Mouse (Mus musculus) spleen, adult 2 months (tissue): ENCODE data around the gene Tmem39b. TPM values are rescaled to one million over a fixed set of nuclear protein-coding genes. Genes with fewer than 3 reads are reported as not detected.
"Not testable (repeated sequence)": the region's sequence is repeated elsewhere in the genome, so short reads cannot be mapped to it uniquely, and the experiment has no call there.

ENCODE experiments used
- DNase-seq, 2 experiments: peaks; one replicate each; pipeline versions ENCODE4 v3.0.0 to v3.0.0-alpha.2; 2012 to 2021; ENCODE audit warnings: low spot score in 2 of 2, low read depth in 1 of 2
- H3K27ac ChIP-seq: fragments of 200-500 bp; 2 replicates; pipeline ENCODE4 v1.5.1; 2012; ENCODE audit warnings: low read length, inconsistent platforms; ENCODE audit not compliant: insufficient read depth
- H3K27me3 ChIP-seq: fragments of 200-500 bp; 2 replicates; pipeline ENCODE4 v1.6.1; 2012; ENCODE audit warnings: mild to moderate bottlenecking, moderate library complexity, low read length, inconsistent platforms; ENCODE audit not compliant: control insufficient read depth, insufficient read depth
- H3K36me3 ChIP-seq: fragments of 200-500 bp; 2 replicates; pipeline ENCODE4 v1.6.1; 2012; ENCODE audit warnings: mild to moderate bottlenecking, low read length, inconsistent platforms; ENCODE audit not compliant: control insufficient read depth, insufficient read depth
- H3K4me1 ChIP-seq: fragments of 200-500 bp; 2 replicates; pipeline ENCODE4 v1.6.1; 2011; ENCODE audit warnings: inconsistent platforms; ENCODE audit not compliant: control insufficient read depth, insufficient read depth, insufficient read length
- H3K4me3 ChIP-seq: fragments of 200-500 bp; 2 replicates; pipeline ENCODE4 v1.5.1; 2011; ENCODE audit warnings: mild to moderate bottlenecking, inconsistent platforms; ENCODE audit not compliant: insufficient read depth, insufficient read length; ENCODE audit errors: extremely low read depth
- CTCF ChIP-seq: fragments of 200-500 bp; IDR thresholded peaks from 2 replicates; pipeline ENCODE4 v1.5.1; 2011; ENCODE audit warnings: mild to moderate bottlenecking, inconsistent platforms; ENCODE audit not compliant: insufficient read depth, insufficient read length, insufficient replicate concordance; ENCODE audit errors: extremely low read depth
- POLR2A ChIP-seq: fragments of 200-500 bp; IDR thresholded peaks from 2 replicates; pipeline ENCODE4 v1.6.1; 2011; ENCODE audit warnings: low read depth, low read length, inconsistent platforms
- WGBS: fragments of 180-500 bp; shearing (Covaris S2); methylation state at CpG from one replicate; pipeline ENCODE4 v1.1.7; 2018; 5-methylcytosine and 5-hydroxymethylcytosine counted together
- polyA plus RNA-seq: library from polyadenylated mRNA; depleted of rRNA; stranded (reverse); fragments of >200 nt; gene quantifications from 2 replicates; pipeline ENCODE4 v1.2.3, GENCODE M21; 2012

Tmem39b gene
- polyA plus RNA-seq, 1 experiment, result 28.4 TPM

DNA sequence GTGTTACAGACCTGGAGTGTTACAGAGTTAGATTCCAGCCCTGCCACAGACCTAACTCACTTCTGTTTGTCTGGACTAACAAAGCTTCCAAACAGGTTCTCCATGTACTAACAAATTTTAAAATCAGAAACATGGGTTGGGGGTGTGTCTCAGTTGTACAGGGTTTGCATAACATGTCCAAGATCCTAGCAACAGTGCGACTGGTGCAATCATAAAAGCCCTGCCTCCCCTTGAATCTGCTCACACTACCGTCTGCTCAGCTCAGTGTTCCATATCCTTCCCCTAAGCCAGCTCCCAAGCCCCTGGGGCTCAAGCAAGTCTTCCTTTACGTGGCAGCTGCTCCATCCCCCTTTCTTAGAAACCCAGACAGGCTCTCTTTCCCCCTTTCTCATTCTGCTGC, 10.1 kb upstream of the Tmem39b start:
- 86% methylated on average over 3 of the region's 3 CpGs for WGBS
- Histone ChIP-seq H3K27ac (no peak overlapping the region), H3K27me3 (no peaks in the 10 kb centered on the region), H3K4me1 (no peaks in the 10 kb centered on the region), H3K4me3 (no peak overlapping the region), H3K36me3 (peaks cover 31% of the 10 kb centered on the region)
- no peak for TF ChIP-seq CTCF
- no peak for TF ChIP-seq POLR2A
- no peak for DNase-seq

DNA sequence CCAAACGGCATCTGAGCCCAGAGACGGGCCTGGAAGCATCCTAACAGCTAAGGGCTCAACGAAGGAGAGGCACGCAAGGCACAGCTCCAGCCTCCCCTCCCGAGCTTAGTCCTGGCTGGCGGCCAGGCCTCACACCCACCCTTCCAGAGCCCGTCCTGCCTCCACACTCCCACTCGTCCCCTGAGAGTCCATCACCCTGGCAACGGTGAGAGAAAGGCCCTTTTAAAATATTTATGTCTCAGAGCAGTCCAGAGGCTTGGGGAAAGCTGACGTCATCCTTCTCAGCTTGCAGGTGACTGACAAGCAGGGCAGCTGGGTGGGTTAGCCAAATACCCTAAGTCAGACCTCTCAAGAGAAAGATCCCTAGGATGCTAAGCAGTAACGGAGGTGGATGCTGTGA, 5.8 kb upstream of the Tmem39b start:
- TF ChIP-seq POLR2A (no peak), CTCF (no peak)
- no peak for DNase-seq

DNA sequence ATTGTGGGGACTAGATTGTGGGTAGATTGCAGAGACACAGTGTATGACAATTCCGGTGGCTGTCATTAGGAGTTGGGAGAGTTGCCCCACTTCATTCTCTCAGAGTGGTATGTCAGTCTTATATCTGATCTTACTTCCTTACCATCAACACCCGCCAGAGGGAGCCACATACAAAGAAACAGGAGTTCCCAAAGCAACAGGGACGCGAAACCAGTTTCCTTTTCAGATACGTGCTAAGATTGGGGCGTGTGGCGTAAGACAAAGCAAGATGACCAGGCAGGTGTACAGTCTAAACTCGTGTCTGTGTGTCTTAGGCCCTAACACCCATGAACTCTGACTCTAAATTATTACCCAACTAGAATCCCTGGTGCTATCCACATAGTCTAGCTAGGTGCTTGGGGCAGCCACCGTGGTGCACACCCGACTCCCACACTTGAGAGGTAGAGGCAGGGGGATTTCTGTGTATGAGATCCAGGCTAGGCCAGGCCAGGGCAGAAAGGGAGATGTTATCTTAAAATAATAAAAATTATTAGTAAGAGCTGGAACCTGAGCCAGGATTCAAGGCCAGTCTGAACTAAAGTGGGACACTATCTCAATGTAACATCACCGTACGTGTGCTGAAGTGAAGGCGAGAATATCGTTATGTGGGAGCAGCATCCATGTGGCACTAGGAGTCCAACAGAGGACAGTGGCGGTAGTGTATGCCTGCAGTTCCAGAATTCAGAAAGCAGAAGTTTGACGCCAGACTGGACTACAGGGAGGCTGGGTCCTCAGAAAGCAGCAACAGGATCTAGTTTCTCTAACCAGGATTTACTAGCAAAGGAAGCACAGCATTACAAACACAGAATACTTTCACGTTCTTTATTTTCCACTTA, 5.1 kb upstream of the Tmem39b start:
- 44% methylated on average over 17 of the region's 17 CpGs for WGBS
- Histone ChIP-seq H3K27me3 (no peaks in the 10 kb centered on the region), H3K4me3 (0 out of 2 replicates have a peak overlapping the region, but pooled peaks have one; percentile 10), H3K36me3 (peaks cover 8% of the 10 kb centered on the region), H3K4me1 (no peaks in the 10 kb centered on the region), H3K27ac (no peak overlapping the region)
- TF ChIP-seq CTCF, result peak; percentile 57; the same call in 1 of the 2 replicates
- no peak for TF ChIP-seq POLR2A
- peak; percentile 78 to 85 for DNase-seq

More for the DNA sequence above, 5.8 kb upstream of the Tmem39b start:
- 70% methylated on average over 11 of the region's 11 CpGs for WGBS
- H3K27me3 ChIP-seq, result no peaks in the 10 kb centered on the region
- no peaks in the 10 kb centered on the region for H3K4me1 ChIP-seq
- H3K4me3 ChIP-seq, result no peak overlapping the region
- H3K27ac ChIP-seq, result no peak overlapping the region
- H3K36me3 ChIP-seq, result peaks cover 12% of the 10 kb centered on the region

GRCm38 (mm10) chr4:129700661-129701060, 4.0 kb upstream of the Tmem39b start:
- not testable (repeated sequence) for H3K27me3 ChIP-seq, DNase-seq, H3K27ac ChIP-seq, H3K36me3 ChIP-seq, H3K4me1 ChIP-seq, H3K4me3 ChIP-seq
- 87% methylated on average over 6 of the region's 6 CpGs for WGBS

DNA sequence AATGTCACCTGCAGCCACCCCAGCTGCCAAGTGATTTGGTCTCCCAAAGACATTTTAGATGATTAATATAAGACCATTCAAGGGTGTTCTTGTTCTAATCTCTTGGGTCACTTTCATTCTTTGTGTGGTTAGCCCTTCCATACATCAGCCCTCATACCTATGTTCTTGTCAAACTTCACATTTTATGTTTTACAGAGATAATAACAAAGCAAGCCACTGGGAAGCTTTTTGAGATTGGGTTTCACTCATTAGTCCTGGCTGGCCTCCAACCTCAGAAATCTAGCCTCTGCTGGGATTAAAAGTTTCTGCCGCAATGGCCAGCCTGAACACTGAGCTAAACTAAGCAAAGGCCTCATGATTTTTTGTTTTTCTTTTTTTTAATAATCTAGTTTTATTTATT, 3.6 kb upstream of the Tmem39b start:
- no peak overlapping the region for H3K4me3 ChIP-seq
- DNase-seq, result no peak
- H3K27me3 ChIP-seq, result no peaks in the 10 kb centered on the region
- no peak for TF ChIP-seq CTCF
- TF ChIP-seq POLR2A, result no peak
- no peaks in the 10 kb centered on the region; the same call in 1 of the 2 replicates for H3K4me1 ChIP-seq
- 82% methylated on average over 1 of the region's 1 CpGs for WGBS
- H3K27ac ChIP-seq, result no peak overlapping the region
- peaks cover 3% of the 10 kb centered on the region; the same call in 1 of the 2 replicates for H3K36me3 ChIP-seq

- DNase-seq, result no peak
- Histone ChIP-seq H3K27ac (no peak overlapping the region), H3K27me3 (no peaks in the 10 kb centered on the region), H3K4me3 (no peak overlapping the region), H3K4me1 (no peaks in the 10 kb centered on the region; the same call in 1 of the 2 replicates), H3K36me3 (peaks cover 6% of the 10 kb centered on the region; the same call in 1 of the 2 replicates)
- WGBS, result 93% methylated on average over 7 of the region's 7 CpGs
- no peak for TF ChIP-seq POLR2A
- no peak for TF ChIP-seq CTCF
Measured at GRCm38 (mm10) chr4:129697191-129697590, 553 bp upstream of the Tmem39b start.

DNA sequence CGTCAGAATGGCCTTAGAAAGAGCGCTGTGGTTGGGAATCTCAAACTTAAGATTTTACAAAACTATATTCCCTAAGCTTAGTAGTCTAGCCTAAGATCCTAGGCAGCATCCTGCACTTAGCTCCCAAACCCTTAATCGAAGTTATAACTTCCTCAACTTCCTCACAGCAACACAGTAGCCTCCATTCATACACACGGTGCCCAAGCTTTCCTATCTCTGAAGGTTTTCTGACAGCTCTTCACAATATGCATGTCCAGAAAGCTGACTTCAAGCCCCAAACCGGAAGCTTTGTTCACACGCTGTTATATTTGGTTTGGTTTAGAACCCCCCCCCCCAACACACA, 852 bp downstream of the Tmem39b start:
- DNase-seq, result no peak
- Histone ChIP-seq H3K27ac (peak overlapping the region; percentile 51; the same call in 1 of the 2 replicates), H3K4me3 (peak overlapping the region; percentile 93; the same call in 1 of the 2 replicates), H3K27me3 (no peaks in the 10 kb centered on the region), H3K4me1 (no peaks in the 10 kb centered on the region; the same call in 1 of the 2 replicates), H3K36me3 (peaks cover 13% of the 10 kb centered on the region; the same call in 1 of the 2 replicates)
- TF ChIP-seq CTCF (no peak), POLR2A (no peak)
- WGBS, result 19% methylated on average over 6 of the region's 6 CpGs
